Mouse (Mus musculus) kidney, embryonic 15.5 days (tissue): Measurements from ENCODE around the gene Ralgapa2. TPM values are rescaled to one million over a fixed set of nuclear protein-coding genes. Genes with fewer than 3 reads are reported as not detected.
A peak's percentile ranks its signal among the peaks of the same experiment; 100 is the strongest.

Experiments
- ATAC-seq: fragments of 200-750 bp; cut with Nextera tagmentation; replicated peaks from 2 replicates; pipeline ENCODE4 v1.8.0; 2017; ENCODE audit warnings: moderate TSS enrichment; ENCODE audit not compliant: low FRiP score
- H3K27ac ChIP-seq: fragments of 300-500 bp; sonication (generic); 2 replicates; pipeline ENCODE4 v1.5.1; 2015; ENCODE audit warnings: mild to moderate bottlenecking, inconsistent platforms
- H3K27me3 ChIP-seq: fragments of 300-500 bp; sonication (generic); 2 replicates; pipeline ENCODE4 v1.6.1; 2015; ENCODE audit warnings: inconsistent platforms
- H3K36me3 ChIP-seq: fragments of 300-500 bp; sonication (generic); 2 replicates; pipeline ENCODE4 v1.6.1; 2015; ENCODE audit warnings: inconsistent platforms
- H3K4me1 ChIP-seq: fragments of 300-500 bp; sonication (generic); 2 replicates; pipeline ENCODE4 v1.6.1; 2015; ENCODE audit warnings: inconsistent platforms
- H3K4me2 ChIP-seq: fragments of 300-500 bp; sonication (generic); 2 replicates; pipeline ENCODE4 v1.6.1; 2015; ENCODE audit warnings: moderate library complexity, mild to moderate bottlenecking, inconsistent platforms
- H3K4me3 ChIP-seq: fragments of 300-500 bp; sonication (generic); replicated peaks from 2 replicates; pipeline ENCODE4 v1.5.1; 2015; ENCODE audit warnings: mild to moderate bottlenecking, inconsistent platforms
- H3K9ac ChIP-seq: fragments of 300-500 bp; sonication (generic); 2 replicates; pipeline ENCODE4 v1.6.1; 2015; ENCODE audit warnings: mild to moderate bottlenecking, inconsistent platforms
- H3K9me3 ChIP-seq: fragments of 300-500 bp; sonication (generic); replicated peaks from 2 replicates; pipeline ENCODE4 v1.6.1; 2016; ENCODE audit warnings: inconsistent platforms
- WGBS: fragments of 180-500 bp; shearing (Covaris S2); methylation state at CpG from one replicate; pipeline ENCODE4 v1.1.7; 2015; ENCODE audit warnings: mixed read lengths; 5-methylcytosine and 5-hydroxymethylcytosine counted together
- polyA plus RNA-seq: library from polyadenylated mRNA; unstranded; fragments of >200 nt; fragmentation: Nextera tagmentation; extraction: Ambion mirVana; gene quantifications from 2 replicates; pipeline ENCODE4 v1.2.1, GENCODE M21; 2015

Gene Ralgapa2
- polyA plus RNA-seq, 1 experiment from 2014 or later: 6.7 TPM

DNA sequence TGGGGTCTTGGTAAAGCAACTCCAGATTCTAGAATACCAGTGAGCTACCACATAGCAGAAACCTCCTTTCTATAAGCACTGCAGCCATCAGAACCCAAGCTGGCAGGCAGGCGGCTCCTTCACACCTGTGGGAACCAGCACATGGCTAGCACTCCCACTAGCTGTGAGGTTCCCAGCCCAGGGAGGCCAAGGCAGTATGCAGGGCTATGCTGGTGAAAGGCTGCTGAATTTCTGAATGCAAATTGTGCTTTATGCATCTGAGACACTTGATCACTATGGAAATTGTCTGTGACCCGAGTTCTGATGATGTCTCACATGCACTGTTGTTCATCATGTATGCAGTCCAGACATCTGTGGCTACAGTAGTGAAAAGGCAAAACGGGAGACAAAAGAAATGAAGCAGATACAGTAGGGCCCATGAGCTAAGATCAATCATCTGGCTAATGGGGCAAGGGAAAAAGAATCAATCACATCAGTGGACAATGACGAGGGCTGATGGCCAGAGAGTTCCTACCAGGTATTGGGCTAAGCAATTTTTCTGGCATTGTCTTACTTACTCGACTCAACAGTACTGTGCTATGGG lies 180.2 kb downstream of the Ralgapa2 start:
- Histone ChIP-seq H3K27ac (no peak overlapping the region), H3K9ac (no peak overlapping the region), H3K9me3 (no peaks in the 10 kb centered on the region), H3K4me1 (no peaks in the 10 kb centered on the region), H3K4me3 (no peak overlapping the region), H3K27me3 (no peaks in the 10 kb centered on the region), H3K4me2 (no peak overlapping the region), H3K36me3 (no peaks in the 10 kb centered on the region)
- 67% methylated on average over 5 of the region's 5 CpGs for WGBS
- ATAC-seq: no peak

DNA sequence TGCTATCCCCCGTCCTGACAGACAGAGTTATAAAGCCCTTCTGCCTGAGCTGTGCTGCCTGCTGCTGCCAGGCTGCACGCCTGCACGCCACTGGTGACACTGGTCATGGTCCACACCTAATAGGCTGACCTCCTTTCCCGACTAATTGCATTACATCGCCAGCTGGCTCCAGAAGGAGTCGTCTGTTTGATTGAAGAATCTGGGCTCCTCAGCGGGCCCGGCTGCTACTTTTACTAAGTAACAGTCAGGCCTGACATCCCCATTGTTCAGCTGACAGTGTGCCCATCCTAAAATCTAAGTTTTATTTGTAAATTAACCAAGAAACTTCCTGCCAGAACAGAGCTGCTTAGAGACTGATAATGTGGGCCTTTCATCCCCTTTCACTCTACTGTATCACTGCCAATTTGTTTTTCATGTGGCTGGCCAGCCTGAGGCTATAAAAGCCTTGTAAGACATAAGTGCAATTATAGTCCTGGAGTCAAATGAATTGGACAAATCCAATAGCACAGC lies 181.3 kb downstream of the Ralgapa2 start:
- WGBS: 32% methylated on average over 8 of the region's 8 CpGs
- Histone ChIP-seq H3K9ac (no peak overlapping the region), H3K4me2 (no peak overlapping the region), H3K4me3 (no peak overlapping the region), H3K27ac (no peak overlapping the region), H3K36me3 (no peaks in the 10 kb centered on the region), H3K27me3 (no peaks in the 10 kb centered on the region), H3K9me3 (no peaks in the 10 kb centered on the region), H3K4me1 (no peaks in the 10 kb centered on the region)
- 0 out of 2 replicates have a peak, but pooled peaks have one; percentile 40 for ATAC-seq

DNA sequence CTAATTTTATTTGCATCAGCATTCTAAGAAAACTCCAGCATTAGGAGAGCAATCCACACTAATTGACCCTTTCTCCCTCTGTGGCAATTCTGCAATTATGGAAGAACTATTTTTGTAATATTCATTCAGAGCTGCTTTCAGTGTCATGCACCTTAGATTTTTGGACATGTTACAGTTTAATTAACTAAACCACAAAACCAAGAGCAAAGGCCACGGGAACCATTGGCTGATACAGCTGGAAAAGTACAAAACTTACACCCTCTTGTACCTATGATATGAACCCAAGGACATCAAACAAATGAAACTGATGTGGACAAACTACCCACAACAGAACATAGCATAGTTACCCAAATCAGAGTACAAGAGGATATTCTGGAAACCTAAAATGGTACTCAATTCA lies 182.0 kb downstream of the Ralgapa2 start:
- 93% methylated on average over 1 of the region's 1 CpGs for WGBS
- ATAC-seq: no peak

DNA sequence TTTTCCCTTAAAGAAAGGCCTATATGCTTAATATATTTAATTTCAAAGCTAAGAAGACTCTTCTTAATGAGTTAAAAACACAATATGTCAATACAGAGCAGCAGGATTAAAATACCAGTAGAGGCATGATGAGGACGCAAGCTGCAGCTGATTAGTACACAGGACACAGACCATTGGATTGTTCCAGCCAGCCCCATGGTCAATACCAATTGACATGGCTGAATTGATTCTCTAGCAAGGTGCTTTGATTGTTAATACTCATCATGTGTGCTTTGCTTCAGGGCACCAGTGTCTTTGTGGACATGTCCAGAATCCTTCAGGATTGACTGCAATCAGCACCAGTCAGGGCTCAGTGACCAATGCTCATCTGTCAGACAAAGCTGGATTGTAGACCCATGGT lies 185.5 kb downstream of the Ralgapa2 start:
- no peak for ATAC-seq
- Histone ChIP-seq H3K27ac (no peak overlapping the region), H3K4me2 (no peak overlapping the region), H3K4me1 (no peaks in the 10 kb centered on the region), H3K36me3 (no peaks in the 10 kb centered on the region), H3K9ac (no peak overlapping the region), H3K27me3 (no peaks in the 10 kb centered on the region), H3K9me3 (no peaks in the 10 kb centered on the region), H3K4me3 (no peak overlapping the region)
- 96% methylated on average over 1 of the region's 1 CpGs for WGBS

More for the DNA sequence above, 182.0 kb downstream of the Ralgapa2 start:
- Histone ChIP-seq H3K9ac (no peak overlapping the region), H3K27ac (no peak overlapping the region), H3K4me1 (no peaks in the 10 kb centered on the region), H3K36me3 (no peaks in the 10 kb centered on the region), H3K4me3 (no peak overlapping the region), H3K4me2 (no peak overlapping the region), H3K9me3 (no peaks in the 10 kb centered on the region), H3K27me3 (no peaks in the 10 kb centered on the region)

DNA sequence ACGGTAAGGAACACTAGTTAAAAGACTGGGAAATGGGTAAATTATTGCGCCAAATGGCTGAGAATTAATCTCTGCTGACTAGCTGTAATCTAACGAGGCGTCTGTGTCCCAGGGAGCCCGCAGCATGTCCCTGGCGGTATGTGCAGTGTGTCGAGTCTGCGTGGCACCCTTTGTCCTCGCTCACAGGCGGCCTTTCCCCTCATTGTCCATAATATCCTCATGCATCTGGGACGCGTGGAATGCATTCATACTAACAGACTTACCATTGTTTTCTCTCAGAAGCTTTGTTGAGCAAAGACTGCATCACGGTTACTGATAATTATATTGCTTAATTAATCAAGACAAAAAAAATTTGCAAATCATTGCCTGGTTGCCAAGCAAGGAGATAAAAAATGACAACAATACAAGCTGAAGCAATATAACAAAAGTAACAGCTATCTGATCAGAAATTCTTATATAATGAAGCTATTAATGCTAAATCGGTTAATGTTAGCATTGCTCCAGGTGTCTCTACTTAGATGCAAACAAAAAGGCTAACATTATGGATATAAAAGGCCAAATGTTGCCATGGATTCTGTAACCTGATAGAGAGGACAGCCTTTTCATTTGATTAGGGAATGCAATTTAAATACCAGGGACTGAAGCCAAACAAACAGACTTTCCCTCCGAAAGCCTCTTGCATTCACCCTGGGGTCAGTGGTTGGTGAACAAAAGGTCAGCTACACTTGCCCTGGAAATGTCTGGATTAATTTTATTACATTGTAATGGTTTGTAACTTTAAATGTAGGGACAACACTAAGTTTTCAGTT lies 187.0 kb downstream of the Ralgapa2 start:
- no peak overlapping the region for H3K27ac ChIP-seq
- no peak overlapping the region for H3K4me3 ChIP-seq
- ATAC-seq: no peak
- no peaks in the 10 kb centered on the region for H3K4me1 ChIP-seq
- no peak overlapping the region for H3K4me2 ChIP-seq
- H3K27me3 ChIP-seq: no peaks in the 10 kb centered on the region
- H3K9me3 ChIP-seq: no peaks in the 10 kb centered on the region
- no peaks in the 10 kb centered on the region for H3K36me3 ChIP-seq
- H3K9ac ChIP-seq: no peak overlapping the region
- 69% methylated on average over 15 of the region's 15 CpGs for WGBS

DNA sequence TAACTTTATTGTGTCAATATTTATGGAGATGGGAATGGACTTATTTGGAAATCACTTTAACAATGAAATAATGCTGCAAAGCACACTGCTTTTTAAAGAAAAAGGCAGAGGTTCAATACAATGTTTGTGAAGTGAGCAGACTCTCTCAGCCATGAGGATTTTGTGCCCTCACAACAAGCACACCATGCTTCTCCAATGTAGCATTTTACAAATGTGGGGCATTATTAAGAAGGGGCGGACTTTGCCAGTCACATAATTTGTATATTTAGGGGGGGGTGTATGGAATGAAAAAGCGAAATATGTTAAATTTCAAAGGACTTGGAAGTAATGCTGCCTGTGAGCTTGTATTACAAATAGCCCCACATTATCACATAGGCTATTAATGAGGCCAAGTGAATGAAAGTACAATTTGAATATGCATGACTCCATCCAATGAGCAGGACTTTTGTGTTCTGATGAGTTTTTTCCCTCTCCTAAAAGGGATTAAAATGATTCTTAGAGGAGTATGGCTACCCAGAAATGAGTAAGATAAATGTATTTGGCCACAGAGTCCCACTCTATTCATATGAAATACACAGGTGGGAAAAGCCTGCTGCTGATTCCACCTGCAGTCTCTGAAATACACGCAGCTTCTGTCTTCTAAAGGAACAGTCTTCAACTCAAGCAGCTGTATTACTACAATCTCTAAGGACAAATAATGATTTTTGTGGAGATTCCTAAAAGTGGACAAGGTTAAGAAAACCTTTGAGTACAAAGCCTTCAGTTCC lies 187.8 kb downstream of the Ralgapa2 start:
- H3K9me3 ChIP-seq: no peaks in the 10 kb centered on the region

DNA sequence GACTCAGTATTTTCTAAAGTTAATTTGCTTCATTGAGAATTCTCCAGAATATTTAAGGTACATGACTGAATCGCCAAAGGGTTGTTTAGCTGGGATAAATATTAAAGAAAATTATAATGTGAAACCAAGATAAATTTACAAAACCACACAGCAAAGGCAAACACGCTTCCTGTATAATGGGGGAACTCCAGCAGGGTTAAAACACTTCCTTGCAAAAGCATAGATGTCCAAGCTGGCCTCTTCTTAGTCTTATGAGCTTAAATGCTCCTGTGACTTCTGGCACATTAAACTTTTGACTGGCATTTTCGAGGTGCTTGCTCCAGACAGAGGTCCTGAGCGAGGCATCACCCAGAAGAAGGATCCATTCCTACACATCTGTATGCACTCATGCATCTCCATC lies 188.6 kb downstream of the Ralgapa2 start:
- Histone ChIP-seq H3K36me3 (no peaks in the 10 kb centered on the region), H3K4me2 (no peak overlapping the region), H3K27ac (no peak overlapping the region), H3K9ac (no peak overlapping the region), H3K4me3 (no peak overlapping the region), H3K27me3 (no peaks in the 10 kb centered on the region), H3K9me3 (no peaks in the 10 kb centered on the region), H3K4me1 (no peaks in the 10 kb centered on the region)
- no peak for ATAC-seq
- WGBS: 85% methylated on average over 4 of the region's 4 CpGs

More for the DNA sequence above, 187.8 kb downstream of the Ralgapa2 start:
- Histone ChIP-seq H3K27ac (no peak overlapping the region), H3K9ac (no peak overlapping the region), H3K27me3 (no peaks in the 10 kb centered on the region), H3K4me3 (no peak overlapping the region), H3K36me3 (no peaks in the 10 kb centered on the region), H3K4me2 (no peak overlapping the region), H3K4me1 (no peaks in the 10 kb centered on the region)
- 88% methylated on average over 3 of the region's 3 CpGs for WGBS
- no peak for ATAC-seq

DNA sequence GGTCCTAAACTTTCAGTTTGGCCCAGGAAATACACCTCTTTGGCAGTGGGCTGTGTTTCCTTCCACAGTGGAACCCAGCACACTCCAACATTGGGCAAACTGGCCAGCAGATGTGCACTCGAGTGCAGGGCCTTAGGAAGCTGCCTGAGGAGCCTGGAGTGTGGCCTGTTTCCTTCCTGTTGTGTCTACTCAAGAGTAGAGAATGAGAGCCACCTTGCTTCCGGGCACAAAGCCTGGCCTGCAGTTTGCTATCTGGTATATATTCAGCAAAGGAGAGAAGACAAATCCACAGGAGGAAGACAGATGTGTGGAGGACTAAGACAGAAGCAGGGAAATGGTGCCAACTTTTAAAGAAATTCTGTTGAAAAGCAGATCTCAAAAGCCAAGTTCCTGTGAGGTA lies 189.4 kb downstream of the Ralgapa2 start:
- WGBS: 50% methylated on average over 2 of the region's 2 CpGs
- H3K9me3 ChIP-seq: no peaks in the 10 kb centered on the region
- H3K36me3 ChIP-seq: no peaks in the 10 kb centered on the region
- no peak overlapping the region for H3K27ac ChIP-seq
- no peak overlapping the region for H3K4me2 ChIP-seq
- no peaks in the 10 kb centered on the region for H3K27me3 ChIP-seq
- H3K9ac ChIP-seq: no peak overlapping the region
- ATAC-seq: no peak
- no peaks in the 10 kb centered on the region for H3K4me1 ChIP-seq
- H3K4me3 ChIP-seq: no peak overlapping the region

DNA sequence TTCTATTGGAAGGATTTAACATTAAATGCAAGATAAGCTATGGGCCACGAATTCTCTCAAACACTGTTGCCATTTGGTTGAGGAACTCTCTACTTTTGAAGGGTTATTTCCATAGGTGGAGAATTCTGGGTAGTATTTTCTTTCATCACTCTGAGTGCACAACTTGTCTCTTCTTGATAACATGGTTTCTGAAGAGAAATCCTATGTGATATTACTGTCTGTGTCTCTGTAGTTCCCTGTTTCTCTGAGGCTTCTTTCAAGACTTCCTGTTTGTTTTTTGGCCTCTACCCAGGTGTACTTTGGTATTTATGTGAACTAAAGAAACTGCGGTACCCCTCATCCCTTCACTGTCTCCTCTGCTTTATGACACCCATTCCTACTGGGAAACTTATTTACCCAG lies 190.1 kb downstream of the Ralgapa2 start:
- ATAC-seq: no peak
- 91% methylated on average over 2 of the region's 2 CpGs for WGBS
- H3K27me3 ChIP-seq: no peaks in the 10 kb centered on the region

DNA sequence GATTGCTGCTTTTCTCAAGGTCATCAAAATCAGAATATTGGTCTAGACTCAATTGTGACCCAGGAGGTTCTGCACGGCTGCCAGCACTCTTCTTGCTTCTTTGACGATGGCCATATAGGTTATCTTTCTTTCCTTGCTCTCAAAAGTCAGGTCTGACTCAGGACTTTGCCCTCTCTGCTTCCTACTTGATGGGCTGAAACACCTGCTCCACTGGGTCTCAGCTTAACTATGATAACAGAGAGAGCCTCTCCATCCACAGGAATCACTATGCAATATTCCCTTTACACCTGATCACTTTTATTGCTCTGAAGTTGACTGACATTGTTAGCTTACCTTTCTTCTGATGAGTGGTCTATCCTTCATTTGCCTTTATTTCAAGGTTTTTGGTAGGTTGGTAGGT lies 191.5 kb downstream of the Ralgapa2 start:
- Histone ChIP-seq H3K4me1 (no peaks in the 10 kb centered on the region), H3K4me3 (no peak overlapping the region), H3K27ac (no peak overlapping the region), H3K27me3 (no peaks in the 10 kb centered on the region), H3K9ac (no peak overlapping the region), H3K36me3 (no peaks in the 10 kb centered on the region), H3K9me3 (no peaks in the 10 kb centered on the region), H3K4me2 (no peak overlapping the region)
- ATAC-seq: no peak
- WGBS: 92% methylated on average over 2 of the region's 2 CpGs

More for the DNA sequence above, 190.1 kb downstream of the Ralgapa2 start:
- H3K9ac ChIP-seq: no peak overlapping the region
- no peaks in the 10 kb centered on the region for H3K9me3 ChIP-seq
- no peaks in the 10 kb centered on the region for H3K36me3 ChIP-seq
- no peak overlapping the region for H3K4me2 ChIP-seq
- H3K27ac ChIP-seq: no peak overlapping the region
- no peaks in the 10 kb centered on the region for H3K4me1 ChIP-seq
- H3K4me3 ChIP-seq: no peak overlapping the region

DNA sequence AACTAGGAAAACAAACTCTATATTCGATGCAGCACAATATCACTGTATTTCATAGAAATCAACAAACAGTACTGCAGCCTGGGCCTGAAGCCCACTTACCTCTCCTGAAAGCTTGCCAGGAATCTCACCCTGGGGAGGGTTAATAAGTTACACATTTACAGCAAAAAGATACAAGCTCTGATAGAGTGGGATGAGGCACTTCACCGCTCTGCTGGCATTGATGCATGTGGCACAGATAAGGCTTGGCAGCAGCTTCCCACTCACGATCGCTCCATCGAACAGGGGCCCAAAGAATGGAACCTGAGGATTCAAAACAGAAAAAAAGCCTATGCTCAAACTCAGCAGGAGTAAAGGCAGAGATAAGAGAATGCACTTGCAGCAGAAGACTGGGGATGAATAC lies 197.4 kb downstream of the Ralgapa2 start:
- peak overlapping the region; percentile 30 for H3K27ac ChIP-seq
- H3K9ac ChIP-seq: no peak overlapping the region
- 43% methylated on average over 5 of the region's 5 CpGs for WGBS
- H3K4me2 ChIP-seq: no peak overlapping the region
- H3K36me3 ChIP-seq: no peaks in the 10 kb centered on the region
- peaks cover 7% of the 10 kb centered on the region for H3K4me1 ChIP-seq
- H3K27me3 ChIP-seq: no peaks in the 10 kb centered on the region
- H3K4me3 ChIP-seq: no peak overlapping the region
- peak; percentile 60; the same call in 1 of the 2 replicates for ATAC-seq
- H3K9me3 ChIP-seq: no peaks in the 10 kb centered on the region

DNA sequence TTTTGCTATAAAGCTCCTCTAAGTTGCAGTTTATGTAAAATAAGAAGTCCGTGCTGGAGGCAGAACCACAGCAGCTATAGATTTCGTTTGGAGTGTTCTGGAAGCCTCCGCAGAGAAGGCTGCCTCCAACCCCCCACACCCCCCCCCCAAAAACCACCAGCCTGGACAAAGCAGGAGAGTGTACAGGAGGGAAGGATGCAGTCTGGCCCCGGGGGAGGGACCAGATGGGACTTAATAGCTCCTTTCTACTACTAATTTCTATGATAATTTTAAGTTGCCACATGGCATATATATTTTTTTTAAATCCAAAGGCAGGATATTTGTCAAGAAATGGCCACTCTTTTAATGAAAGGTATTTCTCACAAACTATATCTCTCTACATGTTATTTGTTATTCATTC lies 198.3 kb downstream of the Ralgapa2 start:
- H3K4me2 ChIP-seq: no peak overlapping the region
- no peaks in the 10 kb centered on the region for H3K36me3 ChIP-seq
- no peak overlapping the region for H3K9ac ChIP-seq
- H3K4me3 ChIP-seq: no peak overlapping the region
- H3K27me3 ChIP-seq: no peaks in the 10 kb centered on the region
- 76% methylated on average over 4 of the region's 4 CpGs for WGBS
- H3K4me1 ChIP-seq: peaks cover 7% of the 10 kb centered on the region
- H3K9me3 ChIP-seq: no peaks in the 10 kb centered on the region
- no peak overlapping the region for H3K27ac ChIP-seq
- ATAC-seq: no peak
